Mouse (Mus musculus) gastrocnemius, postnatal 14 days (tissue): ENCODE data around the gene Cntfr. TPM values are rescaled to one million over a fixed set of nuclear protein-coding genes. Genes with fewer than 3 reads are reported as not detected.
A peak's percentile ranks its signal among the peaks of the same experiment; 100 is the strongest.

ENCODE experiments used
- DNase-seq: peaks from one replicate; pipeline ENCODE4 v3.0.0; 2021; ENCODE audit warnings: mixed read lengths
- intact Hi-C: fragments of 180-260 bp; cut with DNase I; formaldehyde crosslinking; loops from one replicate; pipeline ENCODE4 v1.15.1; 2025; ENCODE audit warnings: low total_unique reads
- total RNA-seq, 2 experiments: library from RNA; stranded (reverse); gene quantifications; 2 replicates each; pipeline ENCODE4 v1.2.3; 2021

The Cntfr gene
- total RNA-seq, 2 experiments from 2014 or later, result 15.3 to 38.0 TPM

DNA sequence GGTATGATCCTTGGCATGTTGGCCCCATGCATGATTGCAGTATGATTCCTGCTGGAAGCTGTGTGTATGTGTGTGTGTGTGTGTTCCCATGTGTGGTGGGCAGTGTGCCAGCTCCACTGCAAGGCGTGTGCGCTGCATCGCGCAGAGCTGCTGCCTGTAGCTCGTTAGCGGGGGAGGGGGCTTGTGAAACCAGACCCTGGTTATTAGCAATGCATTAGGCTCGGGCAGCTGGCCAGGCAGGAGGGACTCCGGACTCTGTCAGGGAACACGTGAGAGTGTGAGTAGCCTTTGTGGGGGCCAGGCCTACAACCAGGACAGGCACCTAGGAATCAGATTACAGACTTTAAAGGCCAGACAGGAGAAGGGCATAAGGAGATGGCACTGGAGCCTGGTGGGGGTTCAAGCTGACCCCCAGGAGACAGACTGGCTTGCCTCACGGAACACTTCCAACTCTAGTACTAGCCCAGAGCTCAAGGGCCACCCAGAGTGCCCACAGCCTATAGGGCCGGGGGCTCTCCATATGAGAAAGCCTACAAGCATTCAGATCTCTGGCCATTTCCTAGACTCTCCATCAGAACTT lies 35.9 kb downstream of the Cntfr start:
- intact Hi-C loops, result no loop called here
- no peak for DNase-seq

DNA sequence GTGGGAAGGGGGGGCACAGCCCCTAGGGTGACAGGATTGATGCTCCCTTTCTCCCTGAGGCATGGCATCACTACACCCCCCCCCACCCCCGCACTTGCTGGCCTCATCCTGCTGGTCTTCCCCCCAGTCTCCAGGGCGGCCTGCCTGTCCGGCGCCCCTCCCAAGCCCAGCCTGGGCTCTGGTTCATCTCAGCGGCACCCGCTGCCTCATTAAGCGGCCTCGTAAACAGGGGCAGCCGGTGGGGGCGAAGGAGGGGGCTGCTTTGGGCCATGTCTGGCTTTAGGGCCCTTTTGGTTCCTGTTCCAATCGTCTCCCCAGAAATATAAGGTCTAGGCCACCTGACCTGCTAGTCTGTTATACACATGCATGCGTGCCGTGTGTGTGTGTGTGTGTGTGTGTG lies 37.3 kb downstream of the Cntfr start:
- intact Hi-C loops, result loop anchor here (5.0 kb wide), 1 partner anchor 48 kb away; no protein-coding TSS in a partner anchor

DNA sequence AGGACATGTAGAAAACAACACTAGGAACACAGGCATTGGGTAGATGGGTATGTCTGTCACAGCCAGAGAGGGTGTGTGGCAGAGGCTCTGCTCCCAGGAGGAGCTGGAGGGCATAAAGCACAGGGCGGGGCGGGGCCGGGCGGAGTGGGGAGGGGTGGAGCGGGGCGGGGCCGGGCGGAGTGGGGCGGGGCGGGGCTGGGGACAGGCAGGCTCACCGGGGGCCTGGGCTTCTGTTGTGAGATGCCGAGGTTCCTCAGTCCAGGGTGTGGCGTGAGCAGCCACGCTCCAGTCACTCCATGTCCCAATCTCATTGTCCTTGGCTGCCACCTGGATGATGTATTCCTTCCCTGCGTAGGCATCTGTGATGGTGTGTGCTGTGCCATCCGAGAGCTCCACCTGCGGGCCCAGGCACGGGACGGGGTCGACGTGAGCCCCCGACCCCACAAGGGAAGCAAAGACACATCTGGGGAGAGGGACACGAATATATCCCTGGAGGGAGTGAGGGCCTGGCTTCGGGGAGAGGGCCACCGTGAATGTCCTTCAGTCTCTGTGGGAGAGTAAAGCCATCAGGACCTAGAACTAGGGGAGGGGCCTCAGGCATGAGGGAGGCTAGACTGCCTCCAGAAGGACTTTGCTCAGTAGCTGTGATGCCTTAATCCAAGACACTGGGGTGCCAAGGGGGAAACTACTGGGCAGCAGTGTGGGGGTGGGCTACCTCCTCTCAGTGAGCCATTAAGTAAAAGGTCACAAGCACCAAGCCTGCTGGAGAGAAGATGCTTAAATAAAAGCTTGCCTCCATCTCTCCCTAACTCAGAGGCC lies 38.1 kb downstream of the Cntfr start:
- no peak for DNase-seq
- intact Hi-C loops, result loop anchor here (5.0 kb wide), 1 partner anchor 49 kb away; no protein-coding TSS in a partner anchor

More for the DNA sequence above, 37.3 kb downstream of the Cntfr start:
- DNase-seq, result no peak

DNA sequence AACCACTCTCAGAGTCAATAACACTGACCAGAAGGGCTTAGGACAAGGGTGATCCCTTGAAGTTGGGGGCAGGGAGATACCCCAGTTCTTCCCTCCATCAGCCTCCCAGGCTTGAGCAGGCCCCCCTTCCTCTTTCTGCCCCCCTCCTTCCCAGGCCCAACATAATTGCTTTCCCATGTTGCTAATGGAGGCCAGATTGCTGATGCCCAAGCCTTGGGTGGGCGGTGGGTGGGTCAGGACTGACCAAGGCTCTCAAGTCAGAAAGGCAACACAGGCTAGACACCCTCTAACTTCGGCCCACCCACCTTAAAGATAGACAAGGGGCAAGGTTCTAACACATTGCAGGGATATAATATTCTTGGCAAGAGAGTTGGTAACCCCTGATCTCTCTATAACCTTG lies 41.4 kb downstream of the Cntfr start:
- intact Hi-C loops, result loop anchor here (5.0 kb wide), 1 partner anchor 52 kb away; no protein-coding TSS in a partner anchor

DNA sequence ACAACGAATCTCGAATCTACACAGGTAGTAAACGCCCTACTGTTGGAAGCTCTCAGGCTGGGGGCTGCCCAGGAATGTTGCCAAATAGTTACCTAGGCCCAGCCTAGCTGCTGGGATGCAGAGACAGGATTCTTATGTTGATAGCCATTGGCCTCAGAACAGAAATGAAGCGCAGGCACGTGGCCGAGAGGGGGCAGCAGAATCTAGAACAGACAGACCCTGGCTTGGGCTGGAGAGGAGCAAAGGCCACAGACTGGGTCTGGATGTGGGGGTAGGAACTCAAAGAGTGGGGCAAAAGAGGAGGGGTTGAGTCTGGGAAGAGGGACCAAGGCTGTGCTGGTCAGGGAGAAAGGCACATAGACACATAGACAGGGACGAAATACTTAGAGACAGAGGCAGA lies 42.7 kb downstream of the Cntfr start:
- intact Hi-C loops, result loop anchor here (5.0 kb wide), 1 partner anchor 42 kb away; no protein-coding TSS in a partner anchor

More for the DNA sequence above, 41.4 kb downstream of the Cntfr start:
- no peak for DNase-seq

DNA sequence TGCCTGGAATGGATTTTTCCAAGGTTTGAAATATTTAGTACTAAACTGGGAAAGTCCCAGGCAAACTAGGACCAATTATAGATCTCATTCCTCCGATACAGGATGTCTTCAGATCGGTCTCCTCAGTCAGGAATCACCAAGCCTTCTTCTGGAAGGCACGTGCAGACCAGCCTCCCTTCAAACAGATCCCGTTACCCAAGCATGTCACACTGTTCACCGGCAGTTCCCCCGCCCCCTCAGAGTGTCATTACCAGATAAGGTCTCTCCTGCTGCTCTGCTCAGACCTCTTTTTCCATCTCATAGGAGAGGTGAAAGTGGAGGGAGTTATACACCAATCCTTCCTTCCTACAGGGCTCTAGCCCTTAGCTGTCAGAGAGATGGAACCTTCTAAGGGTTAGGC lies 43.2 kb downstream of the Cntfr start:
- intact Hi-C loops, result loop anchor here (5.0 kb wide), 1 partner anchor 41 kb away; no protein-coding TSS in a partner anchor

More for the DNA sequence above, 42.7 kb downstream of the Cntfr start:
- DNase-seq, result peak; percentile 73

DNA sequence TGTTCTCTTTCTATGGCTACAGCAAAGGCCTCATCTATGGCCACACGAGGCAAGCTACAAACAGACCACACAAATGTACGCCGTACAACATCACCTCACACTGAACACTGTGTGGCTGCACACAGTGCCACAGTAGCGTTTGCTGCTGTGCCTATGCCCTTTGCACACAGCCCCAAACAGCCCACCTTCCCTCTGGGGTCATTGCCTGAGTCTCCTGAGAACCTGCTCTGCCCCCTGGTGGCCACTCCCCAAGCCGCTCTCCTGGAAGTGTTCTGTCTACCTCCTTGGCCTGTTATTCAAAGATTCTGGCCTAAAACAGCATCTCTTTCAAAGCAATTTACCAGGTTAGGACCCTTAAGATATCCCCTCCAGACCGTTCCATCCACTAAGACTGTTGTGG lies 43.6 kb downstream of the Cntfr start:
- peak; percentile 77 for DNase-seq
- intact Hi-C loops, result loop anchor here (5.0 kb wide), 1 partner anchor 41 kb away; no protein-coding TSS in a partner anchor

More for the DNA sequence above, 43.2 kb downstream of the Cntfr start:
- no peak for DNase-seq

DNA sequence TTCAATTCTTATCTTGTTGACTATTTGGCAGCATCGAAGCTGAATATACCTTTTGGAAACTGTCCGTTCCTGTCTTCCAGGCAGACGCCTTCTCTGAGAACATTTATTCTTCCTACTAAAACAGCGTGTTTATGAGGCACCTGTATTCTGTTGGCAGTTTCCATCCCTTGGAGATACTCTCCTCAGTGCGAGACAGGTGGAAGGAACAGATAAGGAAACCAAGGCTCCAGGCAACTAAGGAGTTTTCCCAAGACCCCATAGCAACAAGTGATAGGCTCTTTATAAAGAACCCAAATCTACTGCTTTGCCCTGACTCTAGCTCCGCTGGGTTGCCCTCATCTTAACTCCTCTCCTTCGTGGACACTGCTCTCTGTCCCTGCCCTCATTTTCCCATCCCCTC lies 48.3 kb downstream of the Cntfr start:
- DNase-seq, result no peak

DNA sequence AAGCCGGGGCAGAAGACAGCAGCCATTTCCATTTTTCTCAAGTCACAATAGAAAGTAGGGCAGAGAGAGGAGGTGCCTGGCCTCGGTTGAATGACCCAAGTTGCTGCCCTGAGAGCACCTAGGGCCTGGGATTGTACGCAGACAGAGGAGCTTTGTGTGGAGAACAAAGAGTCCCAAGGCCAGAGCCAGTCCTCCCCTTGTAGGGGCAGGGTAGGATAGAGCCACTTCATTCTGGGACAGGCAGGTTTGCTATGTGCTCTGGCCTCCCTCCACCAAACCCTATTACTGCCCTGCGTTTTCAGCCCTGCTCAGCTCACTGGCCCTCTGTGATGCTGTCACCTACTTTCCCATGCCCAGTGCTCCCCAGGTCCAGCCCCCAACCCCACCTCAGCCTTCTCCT lies 48.7 kb downstream of the Cntfr start:
- intact Hi-C loops, result no loop called here

More for the DNA sequence above, 48.3 kb downstream of the Cntfr start:
- intact Hi-C loops, result no loop called here

DNA sequence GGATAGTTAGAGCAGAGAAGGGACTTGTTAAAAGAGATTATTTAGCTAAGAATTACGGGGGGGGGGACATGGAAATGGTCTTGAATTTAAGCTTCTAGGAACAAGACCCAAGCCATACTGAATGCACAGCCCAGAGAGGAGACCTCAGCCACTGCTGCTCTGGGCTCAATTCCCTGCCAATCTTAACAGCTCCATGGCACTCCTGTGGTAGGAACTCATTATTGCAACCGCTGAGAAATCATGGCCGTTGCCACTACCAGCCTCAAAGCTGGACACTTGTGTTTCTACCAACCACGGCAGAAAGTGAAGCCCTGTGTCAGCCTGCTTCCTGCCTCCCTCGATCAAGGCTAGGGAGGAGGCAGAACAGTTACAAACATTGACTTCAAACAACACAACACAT lies 51.4 kb downstream of the Cntfr start:
- intact Hi-C loops, result no loop called here
- no peak for DNase-seq

More for the DNA sequence above, 48.7 kb downstream of the Cntfr start:
- no peak for DNase-seq

DNA sequence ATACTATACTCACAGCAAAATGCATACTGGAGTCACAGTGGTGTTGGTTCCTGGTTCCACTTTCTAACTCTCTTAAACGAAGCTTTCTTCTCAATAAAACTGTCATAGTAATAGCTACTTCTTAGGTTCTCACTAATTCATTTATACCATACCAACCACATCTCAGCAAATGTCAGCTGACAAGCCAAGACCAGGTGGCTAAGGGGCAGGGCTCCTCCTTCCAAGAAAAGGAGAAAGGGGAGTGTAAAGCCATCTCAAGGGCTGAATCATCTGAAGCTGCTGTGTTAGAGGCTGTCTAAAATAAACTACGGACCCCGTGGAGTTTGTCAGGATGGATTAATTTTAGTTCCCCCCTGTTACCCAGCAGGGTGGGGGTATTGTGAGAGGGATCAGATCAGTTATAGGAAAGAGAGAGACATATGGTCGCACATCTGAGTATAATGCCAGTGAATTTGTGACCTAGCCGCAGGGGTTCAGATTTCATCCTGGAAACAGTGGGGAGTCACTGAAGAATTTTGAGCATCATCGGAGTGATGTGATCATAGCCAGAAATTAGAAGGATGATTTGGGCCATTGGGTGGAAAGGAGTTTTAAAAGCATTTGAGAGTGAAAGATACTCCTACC lies 55.6 kb downstream of the Cntfr start:
- DNase-seq, result no peak
- intact Hi-C loops, result no loop called here

DNA sequence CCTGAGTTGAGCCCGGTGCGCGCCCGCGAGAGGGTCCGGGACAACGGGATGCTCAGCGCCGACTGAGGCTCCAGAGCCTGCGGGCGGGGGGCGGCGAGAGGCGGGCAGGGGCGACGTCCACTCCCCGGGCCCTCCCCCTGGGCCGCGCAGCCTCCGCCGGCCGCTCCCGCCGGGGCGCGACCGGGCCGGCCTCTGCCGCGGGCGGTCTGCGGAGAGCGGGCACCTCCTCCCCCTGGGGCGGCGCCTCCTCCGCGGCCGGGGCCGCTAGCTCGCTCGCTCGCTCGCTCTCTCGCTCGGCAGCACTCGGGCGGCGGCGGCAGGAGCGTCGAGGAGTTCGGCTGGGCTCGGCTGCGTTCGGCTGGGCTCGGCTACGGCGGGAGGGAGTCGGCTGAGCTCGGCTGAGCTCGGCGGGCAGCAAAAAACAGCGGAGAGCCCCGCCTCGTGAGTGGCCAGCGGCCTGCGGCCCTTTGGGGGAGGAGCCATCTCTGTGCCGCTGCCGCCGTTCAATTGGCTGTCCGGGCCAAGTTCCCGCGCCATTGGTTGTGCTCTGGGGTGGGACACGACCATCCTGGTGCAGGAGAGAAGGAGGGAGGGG lies 56.9 kb downstream of the Cntfr start, which contains the start of gene Enho:
TSS of gene Enho (minus strand) at position 412 of the 595 bp plus-strand sequence.
- intact Hi-C loops, result no loop called here
- DNase-seq, result peak; percentile 95

DNA sequence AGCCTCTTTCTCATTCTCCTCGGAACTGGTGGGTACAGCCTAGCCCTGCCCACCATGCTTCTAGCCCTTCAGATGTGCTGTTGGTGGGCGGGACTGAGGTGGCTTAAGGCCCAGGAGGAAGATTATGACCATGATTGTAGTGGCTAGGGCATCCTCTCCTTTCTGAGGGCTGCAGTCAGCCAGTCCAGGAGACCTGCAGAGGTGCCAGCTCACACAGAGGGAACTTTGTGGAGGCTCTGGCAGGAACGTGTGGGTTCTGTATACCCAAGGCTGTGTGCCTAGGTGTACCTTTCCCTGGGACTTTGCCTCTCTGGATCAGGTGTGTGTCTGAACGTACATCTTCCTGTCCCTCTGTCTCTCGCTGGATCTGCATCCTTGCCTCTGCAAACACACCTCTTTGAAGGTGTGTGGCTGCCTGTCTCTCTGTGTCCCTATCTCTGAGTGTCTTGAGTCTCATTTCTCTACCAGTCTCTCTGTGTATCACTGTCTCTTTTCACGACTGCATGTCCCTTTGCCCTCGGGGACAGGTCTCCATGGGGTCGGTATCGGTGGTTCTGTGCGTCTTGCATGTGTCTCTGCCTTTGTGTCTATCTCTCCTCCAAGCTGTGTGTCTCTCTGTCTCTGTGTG lies 57.6 kb downstream of the Cntfr start:
- intact Hi-C loops, result no loop called here
- no peak for DNase-seq

DNA sequence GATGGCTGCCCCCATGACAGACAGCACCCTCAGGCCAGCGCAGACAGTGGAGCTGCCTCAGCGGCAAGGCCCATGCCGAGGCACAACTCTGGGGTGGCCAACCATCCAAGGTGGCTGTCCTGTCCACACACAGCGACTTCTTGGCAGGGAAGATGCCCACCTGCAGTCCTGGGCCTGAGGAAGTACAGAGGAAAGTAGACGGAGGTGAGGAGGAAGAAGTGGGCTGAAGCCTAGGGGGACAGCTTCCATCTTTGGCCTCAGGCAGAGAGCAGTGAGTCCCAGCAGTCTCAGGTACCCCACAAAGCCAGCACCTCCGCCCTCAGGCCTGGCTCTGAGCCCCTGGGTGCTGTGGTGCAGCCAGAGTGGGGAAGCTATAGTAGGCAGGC lies 58.1 kb downstream of the Cntfr start:
- intact Hi-C loops, result no loop called here
- no peak for DNase-seq

DNA sequence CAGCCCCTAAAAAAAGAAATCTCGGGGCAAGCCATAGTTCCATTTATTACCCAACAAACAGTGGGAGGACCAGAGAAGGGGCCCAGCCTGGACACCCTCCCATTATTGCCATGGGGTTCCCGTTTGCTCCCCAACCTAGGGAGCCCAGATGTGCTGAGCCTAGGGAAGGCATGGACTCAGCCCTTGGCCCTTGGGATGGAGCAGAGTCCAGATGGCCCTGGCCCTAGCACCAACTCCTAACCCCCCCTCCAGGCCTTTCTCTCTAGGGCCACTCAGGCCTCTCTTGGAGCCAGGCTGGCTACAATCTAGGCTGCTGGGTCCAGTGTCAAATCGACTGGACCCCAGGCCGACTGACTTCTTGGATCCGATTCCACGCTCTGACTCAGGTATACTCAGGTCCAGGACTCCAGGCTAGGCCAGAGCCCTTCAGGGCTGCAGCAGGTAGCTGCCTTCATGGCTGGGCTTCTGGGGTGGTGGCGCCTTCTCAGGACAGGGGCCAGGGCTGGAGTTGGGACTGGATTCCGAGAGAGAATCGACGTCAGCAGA lies 58.6 kb downstream of the Cntfr start:
- intact Hi-C loops, result no loop called here
- no peak for DNase-seq

DNA sequence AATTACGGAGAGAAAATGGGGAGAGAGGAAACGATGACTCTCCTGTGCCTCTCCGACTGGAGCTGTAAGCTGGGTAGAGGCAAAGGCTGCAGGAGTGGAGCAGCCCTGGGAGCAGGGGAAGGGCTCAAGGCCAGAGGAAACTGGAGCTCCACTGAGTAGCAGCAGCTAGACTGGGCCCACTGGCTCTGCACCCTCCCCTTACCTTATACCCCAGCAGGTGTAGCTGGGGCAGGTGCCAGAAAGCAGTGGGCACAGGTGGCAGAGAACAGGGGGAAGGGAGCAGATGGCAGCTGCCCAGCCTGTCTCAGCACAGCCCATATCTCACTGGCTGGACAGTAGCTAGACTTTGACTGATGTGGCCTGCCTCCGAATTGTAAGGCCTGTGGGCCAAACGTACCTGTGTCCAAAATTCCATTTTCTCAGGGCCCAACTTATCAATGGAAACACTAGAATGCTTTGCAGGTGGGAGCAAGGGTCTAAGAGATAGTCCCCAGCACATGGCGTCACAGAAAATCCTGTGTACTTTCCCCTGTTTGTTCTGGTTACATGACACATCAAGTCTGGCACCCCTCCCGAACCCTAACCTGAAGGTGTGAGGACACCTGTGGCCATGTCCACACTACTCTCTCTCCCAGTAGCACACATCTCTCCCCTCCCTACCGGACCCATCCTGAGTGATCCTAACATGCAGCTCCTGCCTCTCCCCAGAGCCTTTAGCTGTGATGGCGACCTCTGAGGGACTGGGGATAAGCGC lies 59.8 kb downstream of the Cntfr start:
- DNase-seq, result no peak
- intact Hi-C loops, result no loop called here

DNA sequence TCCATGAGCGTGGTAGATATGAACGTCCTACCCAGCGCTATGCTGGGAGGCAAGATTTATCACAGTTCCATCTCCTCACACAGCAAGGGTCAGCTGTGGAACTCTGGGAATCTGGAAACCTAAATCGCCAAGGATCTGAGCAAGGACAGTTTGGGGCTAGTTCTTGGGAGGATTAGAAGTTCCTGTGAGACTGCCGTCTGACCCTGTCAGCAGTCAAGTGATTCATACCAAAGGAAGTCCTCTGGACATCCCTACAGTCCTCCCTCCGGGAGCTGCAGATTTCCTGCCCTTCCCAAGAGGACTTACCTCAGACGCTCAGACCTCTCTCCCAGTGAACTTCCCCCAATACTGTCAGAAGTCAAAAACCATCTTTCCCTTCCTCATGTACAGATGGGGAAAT lies 60.5 kb downstream of the Cntfr start:
- DNase-seq, result no peak
- intact Hi-C loops, result no loop called here

DNA sequence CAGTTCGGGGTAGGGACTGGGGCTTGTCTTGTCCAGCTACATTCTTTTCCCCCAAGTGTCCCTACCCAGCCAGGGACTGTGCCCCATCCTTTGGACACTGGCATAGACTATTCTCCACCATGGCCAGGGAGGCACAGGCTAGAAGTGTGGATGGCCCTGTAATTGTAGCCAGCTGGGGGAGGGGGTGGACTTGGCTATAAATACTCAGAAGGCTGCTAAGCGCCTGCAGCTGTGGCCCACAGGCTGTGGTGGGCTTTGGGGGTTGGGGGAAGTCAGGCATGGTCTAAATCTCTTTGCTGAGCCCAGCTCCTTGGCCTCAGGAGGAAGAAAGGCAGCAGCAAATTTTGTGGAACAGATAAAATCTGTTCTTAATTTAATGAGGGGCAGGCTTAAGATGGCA lies 61.0 kb downstream of the Cntfr start:
- no peak for DNase-seq
- intact Hi-C loops, result no loop called here
